Mouse (Mus musculus) limb, embryonic 12.5 days (tissue): ENCODE results near the gene Trmt1. TPM values are rescaled to one million over a fixed set of nuclear protein-coding genes. Genes with fewer than 3 reads are reported as not detected.

Experiments
- ATAC-seq: fragments of 200-750 bp; cut with Nextera tagmentation; 2 replicates; pipeline ENCODE4 v1.8.0; 2017; ENCODE audit warnings: low read depth, moderate TSS enrichment; ENCODE audit not compliant: insufficient number of reproducible peaks, insufficient read depth, low FRiP score, low TSS enrichment
- H3K27ac ChIP-seq: fragments of 300-500 bp; sonication (generic); 2 replicates; pipeline ENCODE4 v1.5.1; 2016; ENCODE audit warnings: mild to moderate bottlenecking, moderate library complexity
- H3K27me3 ChIP-seq: fragments of 300-500 bp; sonication (generic); 2 replicates; pipeline ENCODE4 v1.6.1; 2016; ENCODE audit warnings: mild to moderate bottlenecking, moderate library complexity
- H3K36me3 ChIP-seq: fragments of 300-500 bp; sonication (generic); 2 replicates; pipeline ENCODE4 v1.6.1; 2016; ENCODE audit warnings: mild to moderate bottlenecking, moderate library complexity
- H3K4me1 ChIP-seq: fragments of 300-500 bp; sonication (generic); replicated peaks from 2 replicates; pipeline ENCODE4 v1.6.1; 2016
- H3K4me2 ChIP-seq: fragments of 300-500 bp; sonication (generic); 2 replicates; pipeline ENCODE4 v1.6.1; 2016; ENCODE audit warnings: mild to moderate bottlenecking, moderate library complexity
- H3K4me3 ChIP-seq: fragments of 300-500 bp; sonication (generic); replicated peaks from 2 replicates; pipeline ENCODE4 v1.5.1; 2016; ENCODE audit warnings: mild to moderate bottlenecking
- H3K9ac ChIP-seq: fragments of 300-500 bp; sonication (generic); replicated peaks from 2 replicates; pipeline ENCODE4 v1.6.1; 2016; ENCODE audit warnings: mild to moderate bottlenecking, moderate library complexity
- H3K9me3 ChIP-seq: fragments of 300-500 bp; sonication (generic); 2 replicates; pipeline ENCODE4 v1.6.1; 2016; ENCODE audit warnings: mild to moderate bottlenecking, moderate library complexity
- WGBS: fragments of 180-500 bp; shearing (Covaris S2); methylation state at CpG from one replicate; pipeline ENCODE4 v1.1.7; 2016; 5-methylcytosine and 5-hydroxymethylcytosine counted together
- polyA plus RNA-seq: library from polyadenylated mRNA; unstranded; fragments of >200 nt; fragmentation: Nextera tagmentation; extraction: Ambion mirVana; gene quantifications from 2 replicates; pipeline ENCODE4 v1.2.1, GENCODE M21; 2016

Trmt1 gene
- polyA plus RNA-seq = 63.4 and 66.9 TPM in 2 replicates

- no peaks in the 10 kb centered on the region for H3K9me3 ChIP-seq
- H3K4me2 ChIP-seq = peak within 1 kb of the TSS; percentile 90
- H3K27ac ChIP-seq = peak within 1 kb of the TSS; percentile 98
- H3K4me3 ChIP-seq = peak within 1 kb of the TSS; percentile 99
- H3K9ac ChIP-seq = peak within 1 kb of the TSS; percentile 99
- no peaks in the 10 kb centered on the region for H3K27me3 ChIP-seq
- 0 out of 2 replicates have a peak, but pooled peaks have one; percentile 6 for ATAC-seq
- peaks cover 39% of the 10 kb centered on the region for H3K4me1 ChIP-seq
- WGBS = 8% methylated on average over 20 of the region's 20 CpGs
- peaks cover 41% of the 10 kb centered on the region for H3K36me3 ChIP-seq
These were observed at the start of gene Trmt1 for GRCm38 (mm10) chr8:84686191-84687002. Gene Trmt1, plus strand, starts transcription at chr8:84686307.

GRCm38 (mm10) chr8:84637946-84638554 lies 48.1 kb upstream of the Trmt1 start:
- Histone ChIP-seq H3K27ac (peak overlapping the region; percentile 99), H3K4me1 (peaks cover 58% of the 10 kb centered on the region)
- WGBS = 17% methylated on average over 8 of the region's 8 CpGs

GRCm38 (mm10) chr8:84638555-84639161 lies 47.4 kb upstream of the Trmt1 start:
- no peaks in the 10 kb centered on the region for H3K27me3 ChIP-seq
- peak; percentile 17 for ATAC-seq
- no peaks in the 10 kb centered on the region for H3K9me3 ChIP-seq
- H3K27ac ChIP-seq = peak overlapping the region; percentile 99
- H3K36me3 ChIP-seq = no peaks in the 10 kb centered on the region
- whole genome bisulfite sequencing = 0% methylated on average over 49 of the region's 52 CpGs
- peak overlapping the region; percentile 72 for H3K4me2 ChIP-seq
- H3K4me1 ChIP-seq = peaks cover 56% of the 10 kb centered on the region
- H3K4me3 ChIP-seq = peak overlapping the region; percentile 57
- peak overlapping the region; percentile 83 for H3K9ac ChIP-seq

More at GRCm38 (mm10) chr8:84637946-84638554, 48.1 kb upstream of the Trmt1 start:
- Histone ChIP-seq H3K4me3 (peak overlapping the region; percentile 57), H3K9me3 (no peaks in the 10 kb centered on the region), H3K9ac (peak overlapping the region; percentile 83), H3K4me2 (peak overlapping the region; percentile 72), H3K27me3 (no peaks in the 10 kb centered on the region), H3K36me3 (no peaks in the 10 kb centered on the region)
- ATAC-seq = no peak

GRCm38 (mm10) chr8:84639162-84640009 lies 46.7 kb upstream of the Trmt1 start:
- no peaks in the 10 kb centered on the region for H3K36me3 ChIP-seq
- H3K9ac ChIP-seq = peak overlapping the region; percentile 83
- no peaks in the 10 kb centered on the region for H3K9me3 ChIP-seq
- H3K27me3 ChIP-seq = no peaks in the 10 kb centered on the region
- under 1% methylated on average over 102 of the region's 106 CpGs for WGBS
- peaks cover 49% of the 10 kb centered on the region for H3K4me1 ChIP-seq
- peak overlapping the region; percentile 99 for H3K27ac ChIP-seq
- H3K4me3 ChIP-seq = peak overlapping the region; percentile 57
- peak; percentile 92 for ATAC-seq
- H3K4me2 ChIP-seq = peak overlapping the region; percentile 72

GRCm38 (mm10) chr8:84640010-84640588 lies 46.0 kb upstream of the Trmt1 start:
- H3K9me3 ChIP-seq = no peaks in the 10 kb centered on the region
- H3K4me2 ChIP-seq = peak overlapping the region; percentile 72
- no peaks in the 10 kb centered on the region for H3K36me3 ChIP-seq
- no peaks in the 10 kb centered on the region for H3K27me3 ChIP-seq
- H3K4me3 ChIP-seq = peak overlapping the region; percentile 57
- no peak for ATAC-seq
- WGBS = 26% methylated on average over 9 of the region's 9 CpGs
- H3K4me1 ChIP-seq = peaks cover 42% of the 10 kb centered on the region
- peak overlapping the region; percentile 99; the same call in 1 of the 2 replicates for H3K27ac ChIP-seq
- peak overlapping the region; percentile 83; the same call in 1 of the 2 replicates for H3K9ac ChIP-seq

- Histone ChIP-seq H3K4me2 (peak overlapping the region; percentile 40), H3K27me3 (no peaks in the 10 kb centered on the region), H3K36me3 (no peaks in the 10 kb centered on the region), H3K9ac (no peak overlapping the region), H3K27ac (no peak overlapping the region), H3K4me1 (peaks cover 35% of the 10 kb centered on the region), H3K9me3 (no peaks in the 10 kb centered on the region), H3K4me3 (no peak overlapping the region)
- ATAC-seq = no peak
- WGBS = 70% methylated on average over 7 of the region's 7 CpGs
These were observed 45.4 kb upstream of the Trmt1 start for GRCm38 (mm10) chr8:84640617-84641294.

- 92% methylated on average over 1 of the region's 1 CpGs for WGBS
- no peak overlapping the region for H3K4me2 ChIP-seq
- H3K9me3 ChIP-seq = no peaks in the 10 kb centered on the region
- no peaks in the 10 kb centered on the region for H3K27me3 ChIP-seq
- no peak overlapping the region for H3K4me3 ChIP-seq
- H3K4me1 ChIP-seq = peaks cover 25% of the 10 kb centered on the region
- H3K36me3 ChIP-seq = no peaks in the 10 kb centered on the region
- H3K9ac ChIP-seq = no peak overlapping the region
- H3K27ac ChIP-seq = 0 out of 2 replicates have a peak overlapping the region, but pooled peaks have one; percentile 25
- no peak for ATAC-seq
These were observed 44.3 kb upstream of the Trmt1 start for GRCm38 (mm10) chr8:84641578-84642361.

GRCm38 (mm10) chr8:84643019-84643418 lies 43.1 kb upstream of the Trmt1 start:
- Histone ChIP-seq H3K27ac (no peak overlapping the region), H3K4me3 (no peak overlapping the region), H3K27me3 (no peaks in the 10 kb centered on the region), H3K4me1 (peaks cover 20% of the 10 kb centered on the region), H3K9me3 (no peaks in the 10 kb centered on the region), H3K36me3 (no peaks in the 10 kb centered on the region), H3K4me2 (no peak overlapping the region), H3K9ac (no peak overlapping the region)
- 66% methylated on average over 5 of the region's 5 CpGs for WGBS
- no peak for ATAC-seq

- Histone ChIP-seq H3K4me1 (peaks cover 22% of the 10 kb centered on the region), H3K4me2 (peak overlapping the region; percentile 51; the same call in 1 of the 2 replicates), H3K27me3 (no peaks in the 10 kb centered on the region), H3K27ac (peak overlapping the region; percentile 81), H3K36me3 (no peaks in the 10 kb centered on the region), H3K9me3 (no peaks in the 10 kb centered on the region), H3K4me3 (no peak overlapping the region), H3K9ac (no peak overlapping the region)
- 58% methylated on average over 6 of the region's 6 CpGs for WGBS
- no peak for ATAC-seq
These were observed 39.3 kb upstream of the Trmt1 start for GRCm38 (mm10) chr8:84646800-84647199.
